Mouse (Mus musculus): ENCODE measurements at regions not wholly inside any gene's neighbourhood (a gene's known extent, or its start where the extent isn't known, plus 50 kb on each side); places are given as distances from the start of the nearest gene placed in this dataset.

DNA sequence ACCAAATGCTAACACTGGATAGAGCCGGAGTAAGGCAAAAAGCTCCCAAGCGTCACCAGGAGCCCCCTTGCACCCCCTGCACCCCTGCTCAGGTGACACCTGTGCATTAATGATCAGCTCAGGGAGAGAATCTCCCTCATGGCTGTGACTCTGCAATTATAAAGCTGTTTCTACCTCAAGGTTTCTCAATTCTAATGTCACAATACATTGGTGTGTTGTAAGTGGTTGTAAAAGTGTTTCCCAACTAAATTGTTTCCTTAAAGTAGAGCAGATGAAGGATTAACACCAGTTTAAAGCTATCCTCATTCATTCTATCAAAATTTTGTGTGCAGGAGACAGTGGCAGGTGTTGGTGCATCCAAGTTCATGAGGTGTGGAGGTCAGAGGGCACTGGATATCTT, 65.6 kb upstream of the Rbms1 start:
- TF ChIP-seq CTCF (conservative IDR thresholded peaks at IDR 0.05 in 1 of 2, IDR thresholded peaks at IDR 0.05 in 1 of 2; ENCODE audit: low read depth in 2 of 2, low read length in 2 of 2) (no peak), POLR2A (IDR thresholded peaks at IDR 0.05; ENCODE audit: low read depth, low read length) (no peak), MEF2A (IDR thresholded peaks at IDR 0.05; ENCODE audit: borderline replicate concordance, low read depth, low read length) (no peak), BHLHE40 (IDR thresholded peaks at IDR 0.05; ENCODE audit: low read depth, low read length) (no peak), ZC3H11A (IDR thresholded peaks at IDR 0.05; ENCODE audit: low read depth, low read length) (no peak), SMC3 (IDR thresholded peaks at IDR 0.05; ENCODE audit: low read depth, low read length) (no peak), POLR2AphosphoS2 (IDR thresholded peaks at IDR 0.05; ENCODE audit: low read depth, low read length) (no peak)
